In the genomic region with DNA sequence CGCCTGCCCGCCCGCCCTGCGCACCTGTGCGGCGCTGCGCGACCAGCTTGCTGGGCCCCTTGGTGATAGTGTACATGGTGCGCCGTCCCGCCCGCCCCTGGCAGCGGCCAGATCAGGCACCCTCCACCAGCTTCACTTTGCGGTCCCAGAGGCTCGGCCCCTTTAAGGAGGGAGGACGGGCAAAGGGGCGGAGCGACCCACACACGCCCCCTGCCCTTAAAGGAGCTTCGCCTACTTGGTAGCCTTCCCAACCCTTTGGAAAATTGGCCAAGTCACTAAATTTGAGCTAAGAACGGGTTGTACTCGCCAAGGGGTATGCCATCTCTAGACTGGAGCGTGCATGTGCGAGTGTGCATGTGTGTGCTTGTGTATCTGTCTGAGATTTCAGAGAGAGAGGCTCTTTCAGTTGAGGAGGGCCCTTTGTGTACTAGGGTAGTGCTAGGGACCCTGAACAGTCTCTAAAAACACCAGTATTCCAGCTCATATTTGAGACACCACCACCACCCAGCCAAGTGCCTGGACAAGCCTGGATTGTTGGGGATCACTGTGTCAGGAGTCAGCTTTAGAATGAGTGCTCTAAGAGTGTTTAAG, we compare ENCODE assay signal across 7 mouse cellular contexts. TPM values are rescaled to one million over a fixed set of nuclear protein-coding genes. Genes with fewer than 3 reads are reported as not detected.
DNase-seq lines count a peak whose midpoint lies in the region; ATAC-seq lines count a peak whose summit lies in the region.

Gene Mcrip2, minus strand, starts transcription at position 164 of the 591 bp plus-strand sequence.

- peak within 1 kb of the TSS; percentile 89 for H3K27ac ChIP-seq in intestine, embryonic 16.5 days (ENCODE audit: low read length)
- H3K27ac ChIP-seq in midbrain, embryonic 11.5 days (ENCODE audit: low read depth, low read length): no peak within 1 kb of the TSS

- peak within 1 kb of the TSS; percentile 95 for H3K4me2 ChIP-seq in intestine, embryonic 16.5 days (ENCODE audit: low read depth, low read length)
- peak within 1 kb of the TSS; percentile 98 for H3K4me2 ChIP-seq in midbrain, embryonic 11.5 days

- no peaks in the 10 kb centered on the region for H3K27me3 ChIP-seq in intestine, embryonic 16.5 days (replicated peaks; ENCODE audit: control insufficient read depth, insufficient read depth, low read length)
- H3K27me3 ChIP-seq in midbrain, embryonic 11.5 days (ENCODE audit: control insufficient read depth, insufficient read depth, low read length): no peaks in the 10 kb centered on the region

- peak within 1 kb of the TSS; percentile 93 for H3K4me3 ChIP-seq in intestine, embryonic 16.5 days (ENCODE audit: low read length)
- peak within 1 kb of the TSS; percentile 81 for H3K4me3 ChIP-seq in midbrain, embryonic 11.5 days (ENCODE audit: low read depth, low read length)

- H3K9me3 ChIP-seq in intestine, embryonic 16.5 days (ENCODE audit: control insufficient read depth, low read length): no peaks in the 10 kb centered on the region
- no peaks in the 10 kb centered on the region for H3K9me3 ChIP-seq in midbrain, embryonic 11.5 days (ENCODE audit: control insufficient read depth, low read length)

- peak within 1 kb of the TSS; percentile 82 for H3K9ac ChIP-seq in intestine, embryonic 16.5 days (ENCODE audit: low read depth, low read length)
- peak within 1 kb of the TSS; percentile 64 for H3K9ac ChIP-seq in midbrain, embryonic 11.5 days (ENCODE audit: low read length)

- peaks cover 16% of the 10 kb centered on the region for H3K4me1 ChIP-seq in intestine, embryonic 16.5 days (ENCODE audit: control insufficient read depth, insufficient read depth, low read length)
- H3K4me1 ChIP-seq in midbrain, embryonic 11.5 days (ENCODE audit: control insufficient read depth, insufficient read depth, low read length): peaks cover 9% of the 10 kb centered on the region

- no peaks in the 10 kb centered on the region for H3K36me3 ChIP-seq in intestine, embryonic 16.5 days (ENCODE audit: control insufficient read depth, insufficient read depth, low read length)
- H3K36me3 ChIP-seq in midbrain, embryonic 11.5 days (ENCODE audit: control insufficient read depth, insufficient read depth, low read length): no peaks in the 10 kb centered on the region

- WGBS in intestine, embryonic 16.5 days: 1% methylated on average over 24 of the region's 24 CpGs
- under 1% methylated on average over 24 of the region's 24 CpGs for WGBS in midbrain, embryonic 11.5 days

- intact Hi-C loops in left cerebral cortex, postnatal 4 days (cut with DNase I): no loop called here

- peak; percentile 88 for ATAC-seq in intestine, embryonic 16.5 days
- ATAC-seq in midbrain, embryonic 11.5 days (ENCODE audit: low FRiP score): peak; percentile 84

- DNase-seq in adrenal gland, adult 2 months: peak; percentile 95
- DNase-seq in embryo, embryonic 10.5 days (ENCODE audit: low spot score): peak; percentile 89
- DNase-seq in gastrocnemius, postnatal 4 days (ENCODE audit: low spot score in 2 of 2): peak in 1 of 2 experiments; percentile 72
- DNase-seq in left cerebral cortex, postnatal 4 days: peak; percentile 79
- peak; percentile 95 for DNase-seq in midbrain, embryonic 11.5 days (ENCODE audit: low spot score, missing footprints)
- peak; percentile 49 to 58 for DNase-seq in spleen, postnatal 10 days (ENCODE audit: low spot score in 2 of 2)

RNA-seq across cellular contexts. Expression of gene Mcrip2, which starts in this region (rescaled TPM):
- total RNA-seq in adrenal gland, adult 2 months (2021): 100 to 1,000 TPM; 302 to 466 TPM
- 1,490 and 1,757 TPM in 2 replicates for polyA plus RNA-seq in adrenal gland, adult 2 months (2012; rRNA removed)
- 10 to 100 TPM; 46.1 to 48.6 TPM for total RNA-seq in gastrocnemius, postnatal 4 days (2021)
- 79.5 and 89.3 TPM in 2 replicates for polyA plus RNA-seq in intestine, embryonic 16.5 days (2015; fragmentation: Nextera tagmentation; extraction: Ambion mirVana)
- 10 to 100 TPM; 16.7 to 18.3 TPM for total RNA-seq in left cerebral cortex, postnatal 4 days (2021)
- polyA plus RNA-seq in midbrain, embryonic 11.5 days (2014; fragmentation: Nextera tagmentation; extraction: Ambion mirVana): 6.1 and 7.0 TPM in 2 replicates

Comparison
In these comparisons a context has a peak if more than half of its experiments do, and no peak if none do; other contexts are left out.
1. RNA of gene Mcrip2 (total RNA-seq): 302 to 466 TPM in adrenal gland, adult 2 months; 46.1 to 48.6 TPM in gastrocnemius, postnatal 4 days and 16.7 to 18.3 TPM in left cerebral cortex, postnatal 4 days; every median in the first group is over 4 times any median in the second.
2. RNA of gene Mcrip2 (polyA plus RNA-seq): 1,490 to 1,757 TPM in adrenal gland, adult 2 months; 79.5 to 89.3 TPM in intestine, embryonic 16.5 days and 6.1 to 7.0 TPM in midbrain, embryonic 11.5 days; every median in the first group is over 10 times any median in the second.